Mouse (Mus musculus) C2C12 (cell line): Measurements from ENCODE around the gene Pfkfb4.

Source experiments
- MAX ChIP-seq: IDR thresholded peaks from one replicate; pipeline ENCODE4 v1.6.1; 2011; ENCODE audit warnings: mild to moderate bottlenecking, control low read depth
- MYOG ChIP-seq: IDR thresholded peaks from one replicate; pipeline ENCODE4 v1.6.1; 2011; ENCODE audit not compliant: control insufficient read depth, insufficient read length; ENCODE audit errors: extremely low read depth

DNA sequence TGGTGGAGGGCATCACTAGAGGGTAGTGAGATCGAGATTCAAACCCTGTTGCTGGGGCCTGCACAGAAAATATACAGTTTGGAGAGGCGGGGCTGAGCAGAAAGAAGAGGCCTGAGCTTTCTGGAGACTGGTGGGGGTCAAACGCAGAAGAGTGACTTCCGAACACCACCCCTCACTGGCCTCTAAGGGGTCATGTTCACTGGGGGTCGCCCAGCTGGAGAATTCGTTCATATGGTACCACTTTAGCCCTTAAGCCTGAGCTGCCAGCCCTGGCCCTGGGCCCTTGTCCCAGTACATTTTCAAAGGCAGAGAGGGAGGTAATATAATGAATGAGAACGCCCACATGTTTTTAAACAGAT is 1.1 kb upstream of the Pfkfb4 start:
- TF ChIP-seq MYOG = no peak
- TF ChIP-seq MAX = no peak
